Mouse (Mus musculus) cortical plate, adult 2 months (tissue): ENCODE measurements around the gene Dmrtb1. TPM values are rescaled to one million over a fixed set of nuclear protein-coding genes. Genes with fewer than 3 reads are reported as not detected.

Experiments
- H3K27ac ChIP-seq: fragments of 200-500 bp; 2 replicates; pipeline ENCODE4 v1.5.1; 2012; ENCODE audit warnings: low read length, control low read depth, inconsistent platforms; ENCODE audit not compliant: insufficient read depth
- H3K4me1 ChIP-seq: fragments of 200-500 bp; 2 replicates; pipeline ENCODE4 v1.6.1; 2011; ENCODE audit warnings: low read length; ENCODE audit not compliant: control insufficient read depth, insufficient read depth
- H3K4me3 ChIP-seq: fragments of 200-500 bp; 2 replicates; pipeline ENCODE4 v1.5.1; 2011; ENCODE audit warnings: mild to moderate bottlenecking, low read length, control low read depth; ENCODE audit not compliant: insufficient read depth
- CTCF ChIP-seq: fragments of 200-500 bp; IDR thresholded peaks from 2 replicates; pipeline ENCODE4 v1.5.1; 2011; ENCODE audit warnings: mild to moderate bottlenecking, control low read depth, low read length; ENCODE audit not compliant: insufficient read depth; ENCODE audit errors: extremely low read depth
- POLR2A ChIP-seq: fragments of 200-500 bp; IDR thresholded peaks from 2 replicates; pipeline ENCODE4 v1.6.1; 2011; ENCODE audit warnings: mild to moderate bottlenecking, low read length, control low read depth; ENCODE audit not compliant: insufficient read depth; ENCODE audit errors: extremely low read depth
- polyA plus RNA-seq: library from polyadenylated mRNA; depleted of rRNA; stranded (reverse); fragments of >200 nt; gene quantifications from 2 replicates; pipeline ENCODE4 v1.2.3, GENCODE M21; 2012; rRNA removed

Dmrtb1 gene
- 1.4 and 1.6 TPM in 2 replicates for polyA plus RNA-seq

GRCm38 (mm10) chr4:107684130-107684529, at the start of gene Dmrtb1:
TSS of gene Dmrtb1 (minus strand) at chr4:107684230.
- no peaks in the 10 kb centered on the region for H3K4me1 ChIP-seq
- H3K4me3 ChIP-seq = no peak within 1 kb of the TSS
- H3K27ac ChIP-seq = no peak within 1 kb of the TSS
- TF ChIP-seq CTCF (no peak), POLR2A (no peak)

- H3K4me3 ChIP-seq = no peak overlapping the region
- peaks cover 4% of the 10 kb centered on the region; the same call in 1 of the 2 replicates for H3K4me1 ChIP-seq
- peak overlapping the region; percentile 69 for H3K27ac ChIP-seq
- no peak for TF ChIP-seq POLR2A
- TF ChIP-seq CTCF = no peak
Observed at GRCm38 (mm10) chr4:107733603-107734002, 49.6 kb upstream of the Dmrtb1 start.

GRCm38 (mm10) chr4:107732624-107733023, 48.6 kb upstream of the Dmrtb1 start:
- peaks cover 2% of the 10 kb centered on the region; the same call in 1 of the 2 replicates for H3K4me1 ChIP-seq
- no peak overlapping the region for H3K4me3 ChIP-seq
- H3K27ac ChIP-seq = no peak overlapping the region
- TF ChIP-seq CTCF (no peak), POLR2A (no peak)

GRCm38 (mm10) chr4:107732182-107732581, 48.2 kb upstream of the Dmrtb1 start:
- TF ChIP-seq CTCF (no peak), POLR2A (no peak)
- Histone ChIP-seq H3K4me3 (no peak overlapping the region), H3K27ac (no peak overlapping the region), H3K4me1 (peaks cover 2% of the 10 kb centered on the region; the same call in 1 of the 2 replicates)

- H3K27ac ChIP-seq = peak overlapping the region; percentile 10; the same call in 1 of the 2 replicates
- TF ChIP-seq CTCF = no peak
- TF ChIP-seq POLR2A = no peak
- H3K4me3 ChIP-seq = no peak overlapping the region
- H3K4me1 ChIP-seq = peaks cover 2% of the 10 kb centered on the region; the same call in 1 of the 2 replicates
Observed at GRCm38 (mm10) chr4:107731088-107731465, 47.0 kb upstream of the Dmrtb1 start.

- Histone ChIP-seq H3K4me3 (no peak overlapping the region), H3K27ac (no peak overlapping the region), H3K4me1 (peaks cover 2% of the 10 kb centered on the region; the same call in 1 of the 2 replicates)
- TF ChIP-seq CTCF = no peak
- no peak for TF ChIP-seq POLR2A
Observed at GRCm38 (mm10) chr4:107730391-107731087, 46.5 kb upstream of the Dmrtb1 start.

GRCm38 (mm10) chr4:107725432-107725831, 41.4 kb upstream of the Dmrtb1 start:
- no peak for TF ChIP-seq CTCF
- no peak for TF ChIP-seq POLR2A
- Histone ChIP-seq H3K4me3 (no peak overlapping the region), H3K27ac (no peak overlapping the region), H3K4me1 (no peaks in the 10 kb centered on the region)

- no peak overlapping the region for H3K27ac ChIP-seq
- H3K4me3 ChIP-seq = no peak overlapping the region
- TF ChIP-seq CTCF = no peak
- no peak for TF ChIP-seq POLR2A
- H3K4me1 ChIP-seq = peaks cover 4% of the 10 kb centered on the region
Observed at GRCm38 (mm10) chr4:107720043-107720830, 36.2 kb upstream of the Dmrtb1 start.

GRCm38 (mm10) chr4:107719161-107719560, 35.1 kb upstream of the Dmrtb1 start:
- peaks cover 4% of the 10 kb centered on the region for H3K4me1 ChIP-seq
- no peak overlapping the region for H3K4me3 ChIP-seq
- TF ChIP-seq CTCF (no peak), POLR2A (no peak)
- no peak overlapping the region for H3K27ac ChIP-seq
